Mouse (Mus musculus) mouse trophoblast stem cell (cell line): ENCODE data around the gene Dek.

ENCODE experiments used
- in situ Hi-C, 2 experiments: fragments of 300-500 bp; cut with MseI, MboI; formaldehyde crosslinking; loops; 2 replicates in 1 of 2; 3 replicates in 1 of 2; pipeline ENCODE4 v1.15.1; 2025

The Dek gene

GRCm38 (mm10) chr13:47056781-47057180 lies 49.2 kb downstream of the Dek start:
- in situ Hi-C loops, result no loop called here

- in situ Hi-C loops, result no loop called here
Measured at GRCm38 (mm10) chr13:47056126-47056525, 49.9 kb downstream of the Dek start.

- in situ Hi-C loops, result no loop called here
Measured at GRCm38 (mm10) chr13:47053971-47054370, 52.0 kb downstream of the Dek start.

GRCm38 (mm10) chr13:47050009-47050408 lies 56.0 kb downstream of the Dek start:
- in situ Hi-C loops, result no loop called here

- in situ Hi-C loops, result no loop called here
Measured at GRCm38 (mm10) chr13:47047996-47048395, 58.0 kb downstream of the Dek start.

GRCm38 (mm10) chr13:47044617-47044947 lies 61.4 kb downstream of the Dek start, which contains the start of gene Tpmt:
TSS of gene Tpmt (minus strand) at chr13:47044737.
- in situ Hi-C loops, result no loop called here

GRCm38 (mm10) chr13:47043833-47044616 lies 62.0 kb downstream of the Dek start:
- in situ Hi-C loops, result no loop called here

- in situ Hi-C loops, result no loop called here
Measured at GRCm38 (mm10) chr13:47043030-47043680, 62.8 kb downstream of the Dek start, which contains the start of gene Kdm1b. TSS of gene Kdm1b (plus strand) at chr13:47043499.

GRCm38 (mm10) chr13:47042024-47042633 lies 63.9 kb downstream of the Dek start:
- in situ Hi-C loops, result no loop called here

- in situ Hi-C loops, result no loop called here
Measured at GRCm38 (mm10) chr13:47040061-47040460, 65.9 kb downstream of the Dek start.

- in situ Hi-C loops, result no loop called here
Measured at GRCm38 (mm10) chr13:47037946-47038345, 68.1 kb downstream of the Dek start.
